In genomic region chr2:71374275-71375155, GRCm38 (mm10) we compare ENCODE assay signal across 11 mouse cellular contexts. TPM values are rescaled to one million over a fixed set of nuclear protein-coding genes. Genes with fewer than 3 reads are reported as not detected.
A peak's percentile ranks its signal among the peaks of the same experiment; 100 is the strongest.
DNase-seq lines count a peak whose midpoint lies in the region; ATAC-seq and TF ChIP-seq lines count a peak whose summit lies in the region.
"Had no signal": no experiment of that assay in that cellular context is flagged by ENCODE, and none has a peak within 500 bp of the region (broad histone marks: within the 10 kb centered on the region; RNA-seq: fewer than 3 reads in every experiment).

No protein-coding gene starts in this region.

- 52% methylated on average over 8 of the region's 8 CpGs for WGBS in heart, embryonic 13.5 days
- WGBS in heart, embryonic 12.5 days: 54% methylated on average over 8 of the region's 8 CpGs
- WGBS in embryonic facial prominence, embryonic 14.5 days: 42% methylated on average over 8 of the region's 8 CpGs
- 31% methylated on average over 8 of the region's 8 CpGs for WGBS in liver, embryonic 15.5 days (ENCODE audit: insufficient replicate concordance)

- no peak overlapping the region for H3K4me3 ChIP-seq in heart, embryonic 13.5 days
- H3K4me3 ChIP-seq in heart, embryonic 12.5 days: no peak overlapping the region
- H3K4me3 ChIP-seq in ES-Bruce4 (ENCODE audit: low read depth, low read length): no peak overlapping the region
- H3K4me3 ChIP-seq in embryonic facial prominence, embryonic 14.5 days (ENCODE audit: low read depth, low read length): no peak overlapping the region
- peak overlapping the region; percentile 4; the same call in 1 of the 2 replicates for H3K4me3 ChIP-seq in liver, embryonic 15.5 days (replicated peaks)
- H3K4me3 ChIP-seq: intestine, embryonic 15.5 days; lung, embryonic 15.5 days had no signal

- no peak for TF ChIP-seq POLR2A in ES-Bruce4 (IDR thresholded peaks at IDR 0.05; ENCODE audit: insufficient read depth, low read length)

- H3K4me2 ChIP-seq in heart, embryonic 13.5 days: no peak overlapping the region
- no peak overlapping the region for H3K4me2 ChIP-seq in heart, embryonic 12.5 days
- no peak overlapping the region for H3K4me2 ChIP-seq in embryonic facial prominence, embryonic 14.5 days (ENCODE audit: low read depth, low read length)
- H3K4me2 ChIP-seq in liver, embryonic 15.5 days: peak overlapping the region; percentile 49
- H3K4me2 ChIP-seq: intestine, embryonic 15.5 days; lung, embryonic 15.5 days had no signal

- no peak for TF ChIP-seq EP300 in ES-Bruce4 (IDR thresholded peaks at IDR 0.05; ENCODE audit: insufficient read depth, low read depth, low read length)

- no peak for TF ChIP-seq CTCF in ES-Bruce4 (IDR thresholded peaks at IDR 0.05; ENCODE audit: low read depth, low read length)

- H3K27me3 ChIP-seq in heart, embryonic 13.5 days (replicated peaks): no peaks in the 10 kb centered on the region
- H3K27me3 ChIP-seq in heart, embryonic 12.5 days (replicated peaks): no peaks in the 10 kb centered on the region
- H3K27me3 ChIP-seq in ES-Bruce4 (ENCODE audit: control insufficient read depth, insufficient read depth, low read length, poor library complexity, severe bottlenecking): no peaks in the 10 kb centered on the region
- H3K27me3 ChIP-seq in embryonic facial prominence, embryonic 14.5 days (replicated peaks; ENCODE audit: control insufficient read depth, insufficient read depth, low read length): no peaks in the 10 kb centered on the region
- H3K27me3 ChIP-seq in liver, embryonic 15.5 days: no peaks in the 10 kb centered on the region
- H3K27me3 ChIP-seq: intestine, embryonic 15.5 days; lung, embryonic 15.5 days had no signal

- no peak for ATAC-seq in heart, embryonic 13.5 days (ENCODE audit: extremely low read depth, insufficient number of reproducible peaks, low FRiP score, low TSS enrichment)
- no peak for ATAC-seq in heart, embryonic 12.5 days (ENCODE audit: insufficient number of reproducible peaks, low FRiP score)
- ATAC-seq in embryonic facial prominence, embryonic 14.5 days (ENCODE audit: low read depth): peak; percentile 75
- peak; percentile 73 for ATAC-seq in liver, embryonic 15.5 days (ENCODE audit: insufficient read depth)
- ATAC-seq: intestine, embryonic 15.5 days had no signal

- no peaks in the 10 kb centered on the region for H3K9me3 ChIP-seq in heart, embryonic 13.5 days
- no peaks in the 10 kb centered on the region for H3K9me3 ChIP-seq in heart, embryonic 12.5 days (replicated peaks)
- H3K9me3 ChIP-seq in ES-Bruce4 (replicated peaks; ENCODE audit: control insufficient read depth, insufficient read depth, low read length, poor library complexity, severe bottlenecking): no peaks in the 10 kb centered on the region
- H3K9me3 ChIP-seq in embryonic facial prominence, embryonic 14.5 days (ENCODE audit: control insufficient read depth, low read length): no peaks in the 10 kb centered on the region
- no peaks in the 10 kb centered on the region for H3K9me3 ChIP-seq in liver, embryonic 15.5 days (replicated peaks)
- H3K9me3 ChIP-seq: intestine, embryonic 15.5 days; lung, embryonic 15.5 days had no signal

- peaks cover 15% of the 10 kb centered on the region for H3K4me1 ChIP-seq in heart, embryonic 13.5 days
- peaks cover 10% of the 10 kb centered on the region; the same call in 1 of the 2 replicates for H3K4me1 ChIP-seq in heart, embryonic 12.5 days (replicated peaks)
- no peaks in the 10 kb centered on the region for H3K4me1 ChIP-seq in ES-Bruce4 (ENCODE audit: control insufficient read depth, insufficient read depth, low read length)
- H3K4me1 ChIP-seq in embryonic facial prominence, embryonic 14.5 days (ENCODE audit: control insufficient read depth, insufficient read depth, low read length): no peaks in the 10 kb centered on the region
- peaks cover 31% of the 10 kb centered on the region for H3K4me1 ChIP-seq in liver, embryonic 15.5 days (replicated peaks)
- H3K4me1 ChIP-seq: intestine, embryonic 15.5 days; lung, embryonic 15.5 days had no signal

- 0 out of 2 replicates have a peak overlapping the region, but pooled peaks have one; percentile 33 for H3K9ac ChIP-seq in heart, embryonic 13.5 days
- no peak overlapping the region for H3K9ac ChIP-seq in heart, embryonic 12.5 days
- peak overlapping the region; percentile 67 for H3K9ac ChIP-seq in ES-Bruce4 (ENCODE audit: low read depth, poor library complexity, severe bottlenecking)
- H3K9ac ChIP-seq in embryonic facial prominence, embryonic 14.5 days (ENCODE audit: low read depth, low read length): 0 out of 2 replicates have a peak overlapping the region, but pooled peaks have one; percentile 9
- no peak overlapping the region for H3K9ac ChIP-seq in liver, embryonic 15.5 days
- H3K9ac ChIP-seq: intestine, embryonic 15.5 days; lung, embryonic 15.5 days had no signal

- no peaks in the 10 kb centered on the region for H3K36me3 ChIP-seq in heart, embryonic 13.5 days
- H3K36me3 ChIP-seq in heart, embryonic 12.5 days: no peaks in the 10 kb centered on the region
- peaks cover 4% of the 10 kb centered on the region; the same call in 1 of the 2 replicates for H3K36me3 ChIP-seq in ES-Bruce4 (ENCODE audit: control insufficient read depth, insufficient read depth, low read length, poor library complexity, severe bottlenecking)
- no peaks in the 10 kb centered on the region for H3K36me3 ChIP-seq in embryonic facial prominence, embryonic 14.5 days (ENCODE audit: control insufficient read depth, insufficient read depth, low read length)
- no peaks in the 10 kb centered on the region for H3K36me3 ChIP-seq in liver, embryonic 15.5 days (replicated peaks)
- H3K36me3 ChIP-seq: intestine, embryonic 15.5 days; lung, embryonic 15.5 days had no signal

- peak; percentile 83 for DNase-seq in embryonic facial prominence, embryonic 14.5 days (ENCODE audit: low spot score)
- DNase-seq in embryo, embryonic 10 days (ENCODE audit: low spot score): no peak
- no peak for DNase-seq in kidney, postnatal 10 days
- DNase-seq in cerebellum, adult 18-20 months: no peak
- DNase-seq: adrenal gland, postnatal 14 days had no signal

- peak overlapping the region; percentile 39; the same call in 1 of the 2 replicates for H3K27ac ChIP-seq in heart, embryonic 13.5 days (replicated peaks)
- no peak overlapping the region for H3K27ac ChIP-seq in heart, embryonic 12.5 days (ENCODE audit: poor library complexity, severe bottlenecking)
- peak overlapping the region; percentile 13; the same call in 1 of the 2 replicates for H3K27ac ChIP-seq in ES-Bruce4 (ENCODE audit: insufficient read depth, low read length)
- H3K27ac ChIP-seq in embryonic facial prominence, embryonic 14.5 days (replicated peaks; ENCODE audit: low read depth, low read length): 0 out of 2 replicates have a peak overlapping the region, but pooled peaks have one; percentile 11
- H3K27ac ChIP-seq in liver, embryonic 15.5 days (replicated peaks): peak overlapping the region; percentile 64
- H3K27ac ChIP-seq: intestine, embryonic 15.5 days; lung, embryonic 15.5 days had no signal

RNA-seq across cellular contexts. Expression of gene Slc25a12, which starts 7.0 kb away (rescaled TPM):
- 90.1 and 90.9 TPM in 2 replicates for polyA plus RNA-seq in heart, embryonic 13.5 days (2015; fragmentation: Nextera tagmentation; extraction: Ambion mirVana)
- 92.1 and 92.8 TPM in 2 replicates for polyA plus RNA-seq in heart, embryonic 12.5 days (2016; fragmentation: Nextera tagmentation; extraction: Ambion mirVana)
- polyA plus RNA-seq in ES-Bruce4 (2011; ENCODE audit: insufficient read depth, insufficient read length, low read depth, missing spikeins): 80.0 and 89.2 TPM in 2 replicates
- 38.0 and 44.6 TPM in 2 replicates for polyA plus RNA-seq in embryonic facial prominence, embryonic 14.5 days (2014; fragmentation: Nextera tagmentation; extraction: Ambion mirVana)
- polyA plus RNA-seq in liver, embryonic 15.5 days (2015; fragmentation: Nextera tagmentation; extraction: Ambion mirVana): 25.5 and 25.6 TPM in 2 replicates

RNA-seq across cellular contexts. Expression of gene Hat1, which starts 14.2 kb away (rescaled TPM):
- 117 and 133 TPM in 2 replicates for polyA plus RNA-seq in heart, embryonic 13.5 days (2015; fragmentation: Nextera tagmentation; extraction: Ambion mirVana)
- polyA plus RNA-seq in heart, embryonic 12.5 days (2016; fragmentation: Nextera tagmentation; extraction: Ambion mirVana): 124 and 132 TPM in 2 replicates
- polyA plus RNA-seq in ES-Bruce4 (2011; ENCODE audit: insufficient read depth, insufficient read length, low read depth, missing spikeins): 659 and 692 TPM in 2 replicates
- polyA plus RNA-seq in embryonic facial prominence, embryonic 14.5 days (2014; fragmentation: Nextera tagmentation; extraction: Ambion mirVana): 96.6 and 103 TPM in 2 replicates
- 94.9 and 107 TPM in 2 replicates for polyA plus RNA-seq in liver, embryonic 15.5 days (2015; fragmentation: Nextera tagmentation; extraction: Ambion mirVana)

Comparison
In these comparisons a context has a peak if more than half of its experiments do, and no peak if none do; other contexts are left out.
1. H3K9ac ChIP-seq: peak in heart, embryonic 13.5 days (single experiment), ES-Bruce4 (single experiment) and embryonic facial prominence, embryonic 14.5 days (single experiment); none in heart, embryonic 12.5 days (single experiment) and liver, embryonic 15.5 days (single experiment).
2. ATAC-seq: peak in embryonic facial prominence, embryonic 14.5 days (single experiment) and liver, embryonic 15.5 days (single experiment); none in heart, embryonic 13.5 days (single experiment) and heart, embryonic 12.5 days (single experiment).